Mouse (Mus musculus): ENCODE measurements around the gene Cdc34.

Gene Cdc34

DNA sequence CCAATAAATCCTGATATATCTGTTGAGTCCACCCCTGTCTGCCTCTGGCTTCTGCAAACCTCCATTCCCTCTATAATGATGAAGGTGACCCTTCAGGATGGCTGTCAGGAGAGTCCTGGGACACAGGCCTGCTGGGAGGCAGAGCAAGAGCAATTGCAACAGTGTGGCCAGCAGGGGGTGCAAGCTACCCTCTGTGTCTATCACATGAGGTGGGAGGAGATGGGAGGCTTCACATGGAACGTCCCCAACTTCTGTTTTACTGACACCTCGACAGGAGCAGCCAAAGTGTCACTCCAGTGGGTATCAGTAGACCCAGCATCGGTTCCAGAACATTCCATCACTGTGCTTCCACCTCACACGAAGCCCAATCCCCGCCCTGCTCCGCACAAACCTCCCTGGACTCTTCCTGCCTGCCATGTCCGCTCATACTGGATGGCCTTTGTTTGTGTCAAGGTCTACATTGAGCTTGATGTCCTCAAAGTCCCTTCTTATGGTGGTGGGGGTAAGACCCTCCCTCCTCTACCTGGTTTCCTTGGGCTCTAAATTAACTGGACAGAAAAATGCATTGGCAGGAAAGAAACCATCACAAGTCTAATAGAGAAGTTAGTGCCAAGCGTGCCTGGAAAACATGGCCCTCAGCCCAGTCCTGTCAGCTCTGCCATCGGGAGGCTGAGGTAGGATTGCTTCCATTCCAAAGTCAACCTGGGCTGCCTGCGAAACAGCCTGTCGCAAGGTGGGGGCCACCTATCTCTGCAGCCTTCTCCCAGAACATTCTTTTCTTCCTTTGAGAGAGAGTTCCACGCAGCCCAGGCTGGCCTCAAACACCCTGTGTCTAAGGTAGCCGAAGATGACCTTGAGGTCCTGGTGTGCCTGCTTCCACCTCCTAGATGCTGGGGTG is 13.5 kb downstream of the Cdc34 start:
- WGBS, result 49% methylated on average over 13 of the region's 13 CpGs

DNA sequence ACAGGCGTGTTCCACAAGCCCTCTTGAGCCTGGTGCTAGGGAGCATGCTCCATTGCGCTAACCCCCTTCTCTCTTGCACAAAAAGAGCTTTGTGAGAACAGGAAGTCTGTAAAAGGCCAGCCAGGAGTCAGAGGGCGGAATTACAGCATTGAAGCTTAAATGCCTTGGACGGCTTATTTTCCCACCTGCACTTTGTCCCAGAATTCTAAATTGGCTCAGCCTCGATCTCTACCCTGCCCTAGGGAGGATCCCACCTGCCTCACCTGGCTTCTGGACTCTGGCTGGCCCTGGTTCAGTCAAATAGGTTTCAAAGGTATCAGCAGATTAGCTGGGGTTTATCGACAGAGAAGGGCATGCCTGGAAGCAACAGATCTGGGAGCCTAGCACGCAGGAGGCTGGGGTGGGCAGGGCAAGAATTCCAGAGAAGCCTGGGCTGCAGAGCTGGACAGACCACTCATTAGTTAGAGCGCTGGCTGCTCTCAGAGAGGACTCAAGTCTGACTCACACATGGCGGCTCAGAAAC is 14.2 kb downstream of the Cdc34 start:
- 60% methylated on average over 9 of the region's 9 CpGs for WGBS

DNA sequence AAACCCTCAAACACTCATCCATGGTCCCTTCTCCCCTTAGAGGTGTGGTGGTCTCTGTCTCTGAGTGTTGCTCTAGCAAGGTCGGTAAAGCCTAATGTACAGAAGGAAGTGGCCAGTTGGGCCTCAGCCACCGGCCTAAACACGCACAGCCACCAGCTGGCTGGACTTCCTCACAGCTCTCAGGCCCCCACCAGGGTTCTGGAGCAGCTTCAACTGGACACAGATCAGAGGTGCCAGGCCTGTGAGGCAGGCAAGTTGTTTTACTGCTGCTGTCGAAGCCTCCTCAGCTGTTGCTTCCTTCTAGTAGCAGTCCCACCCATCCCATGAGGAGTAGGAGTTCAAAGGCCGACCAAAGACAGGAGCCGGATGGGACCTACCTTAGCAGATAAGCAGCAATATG is 15.9 kb downstream of the Cdc34 start:
- WGBS, result 62% methylated on average over 6 of the region's 6 CpGs

DNA sequence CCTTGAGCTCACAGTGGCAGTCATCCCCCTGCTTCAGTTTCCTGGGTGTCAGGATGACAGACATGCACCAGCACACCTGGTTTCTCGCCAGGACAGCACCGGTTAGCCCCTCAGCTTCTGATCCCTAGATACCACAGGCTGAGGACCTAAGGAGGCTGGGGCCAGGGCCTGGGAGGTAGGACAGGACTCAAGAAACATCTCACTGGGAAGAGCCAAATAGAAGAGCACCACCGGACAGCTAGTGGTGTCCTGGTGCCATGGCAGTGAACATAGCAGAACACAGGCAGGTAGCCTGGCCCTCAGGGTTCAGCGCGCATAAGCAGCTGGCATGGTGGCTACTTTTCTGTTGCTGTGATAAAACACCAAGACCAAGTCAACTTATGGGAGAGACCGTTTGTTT is 16.5 kb downstream of the Cdc34 start:
- 90% methylated on average over 6 of the region's 6 CpGs for WGBS

DNA sequence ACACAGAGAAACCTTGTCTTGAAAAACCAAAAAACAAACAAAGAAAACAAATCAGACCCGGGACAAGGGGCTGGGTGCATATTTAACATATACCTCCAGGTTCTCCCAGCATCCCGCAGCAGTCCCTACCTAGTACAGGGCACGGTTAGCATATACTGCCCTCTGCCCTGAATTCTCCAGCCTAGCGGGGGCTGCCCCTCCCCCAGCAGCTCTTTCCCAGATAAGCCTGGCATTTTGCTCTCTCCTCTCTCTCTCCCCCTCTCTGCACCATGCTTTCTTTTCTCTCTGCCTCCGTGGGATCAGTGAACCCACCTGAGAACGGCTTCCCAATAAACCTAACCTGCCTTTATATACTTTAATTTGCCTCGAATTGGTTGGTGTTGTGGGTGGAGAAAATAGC is 18.7 kb downstream of the Cdc34 start:
- 52% methylated on average over 7 of the region's 7 CpGs for WGBS

DNA sequence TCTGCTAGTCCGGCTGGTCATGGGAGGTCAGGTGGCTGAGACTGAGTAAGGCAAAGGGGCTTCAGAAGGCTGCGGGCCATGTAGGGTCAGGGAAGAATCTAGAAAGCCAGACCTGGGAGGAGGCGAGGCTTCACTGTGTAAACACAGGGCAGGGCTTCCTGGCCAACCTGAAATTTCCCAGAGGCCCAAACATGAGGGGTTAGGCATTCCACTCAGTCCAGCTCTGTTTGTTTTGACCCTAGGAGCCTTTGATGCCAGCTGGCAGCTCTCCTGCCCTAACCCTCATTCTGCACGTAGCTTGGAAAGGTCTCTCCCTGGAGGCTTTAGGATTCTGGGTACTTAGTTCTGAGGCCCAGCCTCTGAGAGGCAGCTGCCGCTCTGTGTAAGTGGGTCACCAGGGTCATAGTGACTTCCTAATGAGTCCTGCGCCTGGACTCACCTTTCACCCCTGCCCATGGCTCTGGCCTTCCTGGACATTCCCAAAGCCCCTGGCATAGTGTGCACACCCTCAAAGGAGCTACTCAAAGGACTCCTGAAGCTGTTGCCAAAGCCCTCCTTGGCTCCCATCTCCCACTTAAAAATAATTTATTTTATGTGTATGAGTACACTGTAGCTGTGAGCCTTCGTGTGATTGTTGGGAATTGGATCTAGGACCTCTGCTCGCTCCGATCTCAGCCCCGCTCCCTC is 19.6 kb downstream of the Cdc34 start:
- 63% methylated on average over 10 of the region's 10 CpGs for WGBS

DNA sequence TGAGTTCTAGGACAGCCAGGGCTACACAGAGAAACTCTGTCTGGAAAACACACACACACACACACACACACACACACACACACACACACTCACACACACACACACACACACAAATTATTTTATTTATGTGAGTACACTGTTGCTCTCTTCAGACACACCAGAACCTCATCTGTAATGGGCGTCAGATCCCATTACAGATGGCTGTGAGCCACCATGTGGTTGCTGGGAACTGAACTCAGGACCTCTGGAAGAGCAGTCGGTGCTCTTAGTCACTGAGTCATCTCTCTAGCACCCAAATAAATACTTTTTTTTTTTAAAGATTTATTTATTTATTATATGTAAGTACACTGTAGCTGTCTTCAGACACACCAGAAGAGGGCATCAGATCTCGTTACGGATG is 21.0 kb downstream of the Cdc34 start:
- WGBS, result 64% methylated on average over 4 of the region's 4 CpGs

DNA sequence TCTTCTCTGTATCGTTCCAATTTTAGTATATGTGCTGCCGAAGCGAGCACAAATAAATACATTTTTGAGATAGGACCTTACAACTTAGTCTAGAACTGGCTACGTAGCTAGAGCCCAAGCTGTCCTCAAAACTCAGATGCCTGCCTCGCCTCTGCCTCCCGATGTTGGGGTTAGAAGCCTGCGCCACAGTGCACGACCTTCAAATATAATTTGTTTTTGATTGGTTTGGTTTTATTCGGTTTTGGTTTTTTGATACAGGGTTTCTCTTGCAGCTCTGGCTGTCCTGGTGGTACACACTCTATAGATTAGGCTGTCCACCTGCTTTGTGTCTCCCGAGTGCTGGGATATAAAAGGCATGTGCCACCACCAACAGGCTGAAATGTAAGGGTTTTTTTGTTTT is 21.5 kb downstream of the Cdc34 start:
- WGBS, result 60% methylated on average over 10 of the region's 10 CpGs

DNA sequence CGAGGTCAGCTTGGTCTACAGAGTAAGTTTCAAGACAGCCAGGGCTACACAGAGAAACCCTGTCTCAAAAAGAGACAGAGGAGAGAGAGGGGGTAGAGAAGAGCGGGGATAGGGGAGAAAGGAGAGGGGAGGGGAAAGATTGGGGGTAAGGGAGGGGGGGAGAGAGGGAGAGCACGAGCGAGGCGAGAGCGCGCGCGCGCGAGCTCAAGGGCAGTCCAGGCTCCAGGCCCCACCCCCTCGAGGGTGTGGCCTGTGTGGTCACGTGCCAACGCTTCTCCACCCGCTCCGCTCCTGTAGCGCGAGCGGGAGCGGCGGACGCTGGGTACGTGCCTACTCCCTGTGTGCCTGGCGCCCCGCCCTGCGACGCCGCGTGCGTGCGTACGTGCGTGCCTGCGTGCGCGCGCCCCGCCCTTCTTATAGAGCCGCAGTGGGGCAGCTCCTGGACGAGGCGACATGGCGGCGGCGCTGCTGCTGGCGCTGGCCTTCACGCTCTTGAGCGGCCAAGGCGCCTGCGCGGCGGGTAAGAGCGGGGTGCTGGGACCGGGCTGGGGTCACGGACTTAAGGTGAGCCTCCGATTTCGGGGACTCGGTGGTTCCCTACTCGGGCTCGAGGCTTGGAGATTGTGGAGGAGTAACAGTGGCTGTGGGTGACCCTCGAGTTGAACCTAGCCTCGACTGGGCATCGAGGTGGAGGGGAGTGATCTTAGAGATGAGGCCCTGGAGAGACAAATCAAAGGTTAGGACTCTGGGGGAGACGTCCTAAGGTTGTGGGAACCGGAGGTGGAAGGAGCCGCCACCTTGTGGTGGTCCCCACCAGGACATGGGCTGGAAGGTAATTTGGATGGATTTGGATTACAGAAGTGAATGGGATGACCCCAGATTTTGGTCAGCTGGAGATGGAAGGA is 22.3 kb downstream of the Cdc34 start, which contains the start of gene Bsg:
TSS of gene Bsg (plus strand) at position 427 of the 905 bp plus-strand sequence.
- WGBS, result 1% methylated on average over 65 of the region's 65 CpGs

DNA sequence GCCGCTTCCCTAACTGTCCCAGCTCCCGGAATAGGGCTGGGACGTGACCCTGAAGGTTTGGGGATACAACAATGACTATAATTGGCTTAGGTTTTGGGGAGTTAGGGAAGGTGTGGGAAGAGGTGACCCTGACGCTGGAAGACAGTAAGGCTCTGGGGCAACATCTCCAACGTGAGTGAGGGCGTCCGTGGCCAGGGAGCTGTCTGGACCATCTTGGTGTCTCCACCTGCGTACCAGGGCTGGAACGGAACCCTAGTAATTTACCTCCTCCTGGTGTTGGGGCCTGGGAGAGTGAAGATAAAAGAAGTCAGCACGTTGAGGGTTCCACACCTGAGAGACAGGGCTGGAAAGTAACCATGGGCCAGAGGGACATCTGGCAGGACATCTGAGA is 23.0 kb downstream of the Cdc34 start:
- WGBS, result 2% methylated on average over 10 of the region's 10 CpGs

DNA sequence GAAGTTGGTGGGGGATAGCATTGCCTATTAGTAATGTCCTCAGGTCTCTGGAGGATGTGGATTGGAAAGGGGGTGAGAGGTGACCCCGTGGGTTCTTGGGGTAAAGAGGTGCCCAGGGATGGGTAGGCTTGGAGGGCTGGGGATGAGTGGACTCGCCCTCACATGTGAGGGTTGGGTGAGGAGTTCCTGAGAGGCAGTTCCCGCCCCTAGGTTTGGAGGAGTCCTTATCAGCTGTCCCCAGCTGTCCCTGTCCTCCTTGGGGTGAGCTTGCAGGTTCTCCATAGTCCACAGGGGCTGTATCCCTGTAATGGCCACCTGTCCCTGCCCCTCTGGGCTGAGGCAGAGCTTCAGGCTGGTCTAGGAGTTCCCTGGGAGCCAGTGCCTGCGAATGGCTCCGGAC is 24.0 kb downstream of the Cdc34 start:
- 58% methylated on average over 5 of the region's 5 CpGs for WGBS

DNA sequence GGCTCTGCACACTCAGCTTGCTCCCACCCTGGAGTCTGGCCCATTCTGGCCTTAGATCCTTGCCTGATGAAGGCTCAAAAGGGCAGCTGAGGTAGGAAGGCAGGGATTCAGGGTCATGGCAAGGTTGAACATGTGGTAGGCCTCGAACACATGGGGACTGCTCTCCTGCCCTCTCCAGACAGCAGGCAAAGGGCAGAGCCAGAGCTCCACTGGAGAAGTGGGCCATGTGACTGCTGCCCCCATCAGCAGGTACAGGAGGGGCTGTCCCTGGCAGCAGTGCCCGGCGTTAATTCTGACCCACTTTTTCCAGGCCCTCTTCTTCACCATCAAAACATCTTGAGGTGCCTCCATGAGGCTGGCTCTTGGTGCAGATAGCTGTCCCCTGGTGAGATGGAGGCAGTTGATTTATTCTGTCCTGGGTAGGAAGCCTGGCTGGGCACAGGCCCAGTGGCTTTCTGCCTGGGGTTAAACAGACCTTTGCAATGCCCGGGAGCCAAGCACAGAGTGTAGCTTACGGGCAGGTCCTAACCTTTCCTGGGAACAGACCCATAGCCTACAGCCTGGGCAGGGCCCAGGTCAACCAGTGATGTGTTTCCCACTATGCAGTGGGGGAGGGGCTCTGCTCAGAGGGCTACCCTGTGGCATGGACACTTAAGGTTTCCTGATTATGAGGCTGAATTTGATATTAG is 24.6 kb downstream of the Cdc34 start:
- 51% methylated on average over 5 of the region's 5 CpGs for WGBS

DNA sequence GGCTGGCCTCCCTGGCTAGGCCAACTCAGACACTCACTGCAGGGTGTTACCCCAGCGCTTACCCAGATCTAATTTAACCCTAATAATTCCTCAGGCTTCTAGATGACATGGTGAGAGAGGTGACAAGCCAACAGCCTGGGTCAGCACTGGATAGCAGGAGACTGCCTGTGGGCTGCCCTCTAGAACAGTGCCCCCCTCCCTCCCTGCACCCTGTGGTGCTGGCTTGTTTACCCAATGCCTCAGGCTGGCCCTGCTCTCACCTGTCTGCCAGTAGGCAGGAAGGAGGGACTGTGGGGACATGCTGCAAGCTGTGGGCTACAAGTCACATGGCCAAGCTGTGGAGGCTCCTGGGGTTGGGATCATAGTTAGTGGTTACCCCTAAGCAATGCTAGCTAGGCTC is 25.2 kb downstream of the Cdc34 start:
- 85% methylated on average over 1 of the region's 1 CpGs for WGBS

DNA sequence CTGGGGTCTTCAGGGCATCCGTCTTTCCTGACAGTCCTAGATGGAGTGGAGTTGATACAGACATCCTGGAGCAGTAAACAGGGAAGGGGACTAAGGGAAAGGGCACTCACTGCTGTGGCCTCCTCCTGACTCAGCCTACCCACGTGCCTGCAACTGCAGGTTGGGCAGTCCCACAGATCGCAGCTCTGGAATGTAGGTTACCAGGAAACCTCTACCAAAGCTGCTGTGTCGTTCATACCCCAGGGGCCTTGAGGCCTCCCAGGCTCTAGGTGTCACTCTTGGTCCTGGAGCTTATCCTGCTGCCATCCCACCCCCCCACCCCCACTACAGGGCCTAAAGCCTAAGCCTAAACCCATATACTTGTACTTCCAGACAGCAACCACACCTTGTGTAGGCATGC is 25.8 kb downstream of the Cdc34 start:
- WGBS, result 40% methylated on average over 4 of the region's 4 CpGs

DNA sequence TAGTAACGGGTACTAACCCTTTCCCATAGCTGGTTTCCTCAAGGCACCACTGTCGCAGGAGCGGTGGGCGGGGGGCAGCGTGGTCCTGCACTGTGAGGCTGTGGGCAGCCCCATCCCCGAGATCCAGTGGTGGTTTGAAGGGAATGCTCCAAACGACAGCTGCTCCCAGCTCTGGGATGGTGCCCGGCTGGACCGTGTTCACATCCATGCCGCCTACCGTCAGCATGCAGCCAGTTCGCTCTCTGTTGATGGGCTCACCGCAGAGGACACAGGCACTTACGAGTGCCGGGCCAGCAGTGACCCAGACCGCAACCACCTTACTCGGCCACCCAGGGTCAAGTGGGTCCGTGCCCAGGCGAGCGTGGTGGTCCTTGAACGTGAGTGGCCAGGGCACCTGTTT is 26.7 kb downstream of the Cdc34 start:
- 66% methylated on average over 21 of the region's 21 CpGs for WGBS

DNA sequence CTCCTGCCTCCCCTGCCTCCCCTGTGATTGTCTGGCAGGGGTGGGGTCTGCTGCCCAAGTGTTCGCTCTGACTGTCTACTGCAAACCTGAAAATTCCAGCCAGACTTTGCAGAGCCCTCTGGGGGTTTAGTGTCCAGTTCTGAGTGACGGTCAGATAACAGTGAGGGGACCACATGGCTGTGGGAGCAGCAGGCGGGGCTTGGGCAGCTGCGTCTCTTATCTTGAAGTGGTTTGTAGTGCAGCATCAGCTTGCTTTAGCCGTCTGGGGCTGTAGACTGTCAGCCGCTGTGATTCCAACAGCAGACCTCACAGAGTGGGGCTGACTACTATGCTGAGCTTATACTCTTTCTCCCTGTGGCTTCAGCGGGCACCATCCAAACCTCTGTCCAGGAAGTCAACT is 27.3 kb downstream of the Cdc34 start:
- 57% methylated on average over 7 of the region's 7 CpGs for WGBS

DNA sequence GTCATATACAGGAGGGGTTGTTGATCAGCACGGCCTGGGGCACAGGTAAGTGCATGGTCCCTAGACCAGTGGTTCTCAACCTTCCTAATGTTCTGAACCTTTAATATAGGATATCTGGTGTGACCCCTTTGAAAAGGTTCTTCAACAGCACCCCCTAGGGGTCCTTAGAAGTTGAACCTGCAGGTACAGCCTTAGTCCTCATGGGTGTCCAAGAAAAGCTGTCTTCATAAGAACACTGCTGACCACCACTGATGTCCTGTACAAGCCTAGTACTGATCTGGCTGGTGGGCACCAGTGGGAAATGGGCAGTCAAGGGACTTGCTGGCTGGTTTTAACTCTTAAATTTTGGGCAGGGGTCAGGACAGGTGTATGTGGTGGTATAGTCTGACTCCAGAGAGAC is 30.0 kb downstream of the Cdc34 start:
- 72% methylated on average over 1 of the region's 1 CpGs for WGBS

DNA sequence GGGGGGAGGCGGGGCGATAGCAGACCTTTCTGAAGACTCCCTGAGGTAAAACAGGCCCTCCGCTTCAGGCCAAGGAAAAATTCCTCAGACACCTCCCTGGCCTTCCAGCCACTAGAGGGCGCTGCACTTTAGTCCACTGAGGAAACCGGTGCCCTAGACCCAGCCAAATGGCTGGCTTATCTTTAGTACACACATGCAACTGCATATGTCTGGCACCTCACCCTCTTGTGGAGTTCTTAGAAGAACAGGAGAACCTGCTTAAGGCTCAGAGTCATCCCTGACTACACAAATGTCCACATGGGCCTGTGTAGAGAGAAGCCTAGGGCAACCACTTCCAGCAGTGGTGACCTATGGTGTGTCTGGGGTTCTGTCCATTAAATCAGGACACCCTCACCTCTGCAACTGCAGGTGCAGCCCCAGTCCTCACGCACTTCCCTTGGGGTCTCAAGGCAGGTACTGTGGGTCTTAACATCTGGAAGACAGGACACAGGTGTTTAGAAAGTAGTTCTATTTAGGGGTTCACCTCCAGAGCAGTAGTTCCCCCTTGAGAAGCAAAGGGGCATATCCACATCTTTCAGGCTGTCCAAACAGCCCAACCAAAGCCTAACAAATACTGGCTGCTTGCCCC is 30.6 kb downstream of the Cdc34 start:
- 9% methylated on average over 4 of the region's 6 CpGs for WGBS

DNA sequence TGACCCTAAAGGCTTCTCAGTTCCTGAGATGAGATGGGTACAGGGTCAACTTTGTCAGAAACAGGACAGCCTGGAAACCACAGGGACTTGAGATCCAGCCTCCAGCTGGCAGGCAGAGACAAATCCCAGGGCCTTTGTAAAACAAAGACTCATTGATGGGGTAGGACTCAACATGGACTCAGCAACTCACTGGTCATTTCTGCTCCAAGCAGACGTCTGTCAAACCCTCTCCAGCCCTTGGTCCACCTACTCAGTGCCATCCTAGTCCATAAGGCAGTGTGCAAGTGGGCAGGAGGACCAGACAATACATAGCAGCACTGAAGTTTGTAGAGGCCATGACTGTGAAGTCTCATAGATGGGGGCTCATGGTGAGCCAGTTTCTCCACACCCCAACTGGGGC is 31.2 kb downstream of the Cdc34 start:
- 5% methylated on average over 1 of the region's 1 CpGs for WGBS

DNA sequence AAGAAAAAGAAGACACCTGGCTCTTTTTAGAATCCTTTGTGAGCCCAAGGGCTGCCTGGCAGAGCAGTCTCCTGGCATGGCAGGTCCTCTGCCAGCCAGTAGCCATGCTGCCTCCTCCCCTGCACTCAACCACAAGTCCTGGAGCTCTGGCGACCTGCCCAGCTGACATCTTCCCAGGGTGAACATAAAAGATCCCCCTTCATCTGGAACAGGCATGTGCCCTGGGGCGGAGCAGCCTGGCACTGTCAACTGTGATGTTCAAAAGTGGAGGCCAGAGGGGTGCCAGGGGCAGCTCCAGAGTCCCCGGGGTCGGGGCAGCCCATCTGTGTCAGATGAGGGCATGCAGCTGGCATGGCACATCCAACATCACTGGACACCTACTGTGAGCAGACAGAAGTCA is 33.0 kb downstream of the Cdc34 start:
- WGBS, result 43% methylated on average over 4 of the region's 4 CpGs

All from cerebral cortex, adult 2 months (tissue).